Mouse (Mus musculus): ENCODE measurements around the gene Cdc42se2. TPM values are rescaled to one million over a fixed set of nuclear protein-coding genes. Genes with fewer than 3 reads are reported as not detected.

Gene Cdc42se2
- polyA plus RNA-seq, 1 experiment from 2014 or later = 56.0 TPM

- 58% methylated on average over 4 of the region's 4 CpGs for WGBS
- Histone ChIP-seq H3K9me3 (no peaks in the 10 kb centered on the region), H3K4me1 (0 out of 2 replicates have a peak, but pooled peaks cover 2% of the 10 kb centered on the region), H3K27ac (replicated peaks) (no peak overlapping the region), H3K9ac (no peak overlapping the region), H3K27me3 (replicated peaks) (peaks cover 15% of the 10 kb centered on the region; the same call in 1 of the 2 replicates), H3K4me3 (no peak overlapping the region), H3K4me2 (no peak overlapping the region), H3K36me3 (no peaks in the 10 kb centered on the region)
- no peak for ATAC-seq (ENCODE audit: extremely low read depth, insufficient number of reproducible peaks, low FRiP score, low TSS enrichment)
Observed at GRCm38 (mm10) chr11:54812314-54812713, 24.8 kb upstream of the Cdc42se2 start.

GRCm38 (mm10) chr11:54811054-54811453, 23.6 kb upstream of the Cdc42se2 start:
- H3K9me3 ChIP-seq = no peaks in the 10 kb centered on the region
- WGBS = 72% methylated on average over 3 of the region's 3 CpGs
- H3K4me1 ChIP-seq = 0 out of 2 replicates have a peak, but pooled peaks cover 2% of the 10 kb centered on the region
- no peak for ATAC-seq (ENCODE audit: extremely low read depth, insufficient number of reproducible peaks, low FRiP score, low TSS enrichment)
- H3K27ac ChIP-seq (replicated peaks) = no peak overlapping the region
- H3K9ac ChIP-seq = no peak overlapping the region
- H3K36me3 ChIP-seq = no peaks in the 10 kb centered on the region
- H3K4me2 ChIP-seq = no peak overlapping the region
- H3K4me3 ChIP-seq = no peak overlapping the region
- H3K27me3 ChIP-seq (replicated peaks) = peaks cover 15% of the 10 kb centered on the region; the same call in 1 of the 2 replicates

DNA sequence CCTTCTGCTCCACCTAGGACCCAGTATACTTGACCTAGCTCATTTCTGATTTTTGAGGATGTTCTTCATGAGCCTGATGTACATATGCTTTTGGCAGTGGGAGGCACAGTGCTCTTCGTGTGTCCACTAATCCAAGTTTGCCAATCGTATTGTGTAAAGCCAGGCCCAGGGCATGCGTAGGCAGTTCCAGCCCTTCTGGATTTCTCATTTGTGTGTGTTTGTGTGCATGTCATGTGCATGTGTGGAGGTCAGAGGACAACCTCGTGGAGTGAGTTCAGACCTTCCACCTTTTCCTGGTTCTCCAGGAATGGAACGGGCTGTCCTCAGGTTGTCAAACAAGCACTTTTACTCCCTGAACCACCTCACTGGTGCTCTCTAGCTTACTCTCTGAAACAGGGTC, 22.1 kb upstream of the Cdc42se2 start:
- no peak overlapping the region for H3K27ac ChIP-seq (replicated peaks)
- no peak overlapping the region for H3K4me2 ChIP-seq
- H3K36me3 ChIP-seq = no peaks in the 10 kb centered on the region
- ATAC-seq (ENCODE audit: extremely low read depth, insufficient number of reproducible peaks, low FRiP score, low TSS enrichment) = no peak
- H3K27me3 ChIP-seq (replicated peaks) = peaks cover 15% of the 10 kb centered on the region; the same call in 1 of the 2 replicates
- no peaks in the 10 kb centered on the region for H3K9me3 ChIP-seq
- no peak overlapping the region for H3K9ac ChIP-seq
- WGBS = 78% methylated on average over 5 of the region's 5 CpGs
- H3K4me1 ChIP-seq = 0 out of 2 replicates have a peak, but pooled peaks cover 2% of the 10 kb centered on the region
- H3K4me3 ChIP-seq = no peak overlapping the region

DNA sequence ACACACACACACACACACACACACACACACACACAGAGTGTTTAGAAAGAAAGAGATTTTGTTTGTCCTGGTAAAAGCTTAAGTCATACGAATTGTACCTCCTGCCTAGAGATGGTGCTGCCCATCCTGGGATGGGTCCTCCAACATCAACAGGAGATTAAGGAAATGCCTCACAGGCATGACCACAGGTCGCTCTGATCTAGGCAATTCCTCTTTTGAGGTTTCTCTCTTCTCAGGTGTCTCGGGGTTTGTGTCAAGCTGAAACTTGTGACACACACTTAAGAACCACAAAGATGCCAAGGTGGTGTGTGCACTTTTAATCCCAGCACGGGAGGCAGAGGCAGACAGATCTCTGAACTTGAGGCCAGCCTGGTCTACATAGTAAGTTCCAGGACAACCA, 20.7 kb upstream of the Cdc42se2 start:
- no peaks in the 10 kb centered on the region for H3K9me3 ChIP-seq
- peaks cover 15% of the 10 kb centered on the region; the same call in 1 of the 2 replicates for H3K27me3 ChIP-seq (replicated peaks)
- H3K36me3 ChIP-seq = no peaks in the 10 kb centered on the region
- no peak overlapping the region for H3K27ac ChIP-seq (replicated peaks)
- WGBS = 74% methylated on average over 4 of the region's 4 CpGs
- H3K4me2 ChIP-seq = no peak overlapping the region
- ATAC-seq (ENCODE audit: extremely low read depth, insufficient number of reproducible peaks, low FRiP score, low TSS enrichment) = no peak
- no peak overlapping the region for H3K9ac ChIP-seq
- no peaks in the 10 kb centered on the region for H3K4me1 ChIP-seq
- no peak overlapping the region for H3K4me3 ChIP-seq

DNA sequence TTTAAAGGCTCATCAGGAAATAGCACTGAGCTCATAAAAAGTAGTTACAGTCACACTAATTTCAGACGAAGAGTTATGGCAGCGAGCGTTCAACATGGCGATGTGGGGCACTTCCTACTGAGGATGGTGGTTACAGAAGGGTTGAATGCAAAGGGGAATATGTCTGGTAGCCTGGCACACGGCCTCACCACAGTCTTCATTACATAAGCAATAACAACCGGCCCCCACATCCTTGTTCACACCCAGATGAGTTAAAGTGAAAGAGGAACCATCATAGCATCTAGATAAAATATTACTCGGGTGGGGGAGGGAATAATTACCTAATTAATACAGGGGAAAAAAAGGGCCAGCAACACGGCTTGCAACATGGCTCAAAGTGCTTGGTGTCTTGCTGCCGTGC, 20.2 kb upstream of the Cdc42se2 start:
- Histone ChIP-seq H3K4me3 (no peak overlapping the region), H3K4me2 (no peak overlapping the region), H3K9ac (no peak overlapping the region), H3K4me1 (no peaks in the 10 kb centered on the region), H3K27me3 (replicated peaks) (peaks cover 15% of the 10 kb centered on the region; the same call in 1 of the 2 replicates), H3K36me3 (no peaks in the 10 kb centered on the region), H3K9me3 (no peaks in the 10 kb centered on the region), H3K27ac (replicated peaks) (no peak overlapping the region)
- no peak for ATAC-seq (ENCODE audit: extremely low read depth, insufficient number of reproducible peaks, low FRiP score, low TSS enrichment)
- 76% methylated on average over 9 of the region's 9 CpGs for WGBS

- Histone ChIP-seq H3K4me1 (no peaks in the 10 kb centered on the region), H3K4me3 (no peak overlapping the region), H3K36me3 (no peaks in the 10 kb centered on the region), H3K27me3 (replicated peaks) (peaks cover 15% of the 10 kb centered on the region; the same call in 1 of the 2 replicates), H3K9ac (no peak overlapping the region), H3K27ac (replicated peaks) (no peak overlapping the region), H3K9me3 (no peaks in the 10 kb centered on the region), H3K4me2 (no peak overlapping the region)
- 91% methylated on average over 28 of the region's 28 CpGs for WGBS
- ATAC-seq (ENCODE audit: extremely low read depth, insufficient number of reproducible peaks, low FRiP score, low TSS enrichment) = no peak
Observed at GRCm38 (mm10) chr11:54806891-54807290, 19.4 kb upstream of the Cdc42se2 start.

- 72% methylated on average over 4 of the region's 4 CpGs for WGBS
- H3K27me3 ChIP-seq (replicated peaks) = peaks cover 8% of the 10 kb centered on the region; the same call in 1 of the 2 replicates
- no peaks in the 10 kb centered on the region for H3K36me3 ChIP-seq
- H3K9me3 ChIP-seq = no peaks in the 10 kb centered on the region
- no peaks in the 10 kb centered on the region for H3K4me1 ChIP-seq
- H3K4me3 ChIP-seq = no peak overlapping the region
- no peak overlapping the region for H3K27ac ChIP-seq (replicated peaks)
- no peak overlapping the region for H3K9ac ChIP-seq
- no peak overlapping the region for H3K4me2 ChIP-seq
- ATAC-seq (ENCODE audit: extremely low read depth, insufficient number of reproducible peaks, low FRiP score, low TSS enrichment) = no peak
Observed at GRCm38 (mm10) chr11:54805196-54805595, 17.7 kb upstream of the Cdc42se2 start.

DNA sequence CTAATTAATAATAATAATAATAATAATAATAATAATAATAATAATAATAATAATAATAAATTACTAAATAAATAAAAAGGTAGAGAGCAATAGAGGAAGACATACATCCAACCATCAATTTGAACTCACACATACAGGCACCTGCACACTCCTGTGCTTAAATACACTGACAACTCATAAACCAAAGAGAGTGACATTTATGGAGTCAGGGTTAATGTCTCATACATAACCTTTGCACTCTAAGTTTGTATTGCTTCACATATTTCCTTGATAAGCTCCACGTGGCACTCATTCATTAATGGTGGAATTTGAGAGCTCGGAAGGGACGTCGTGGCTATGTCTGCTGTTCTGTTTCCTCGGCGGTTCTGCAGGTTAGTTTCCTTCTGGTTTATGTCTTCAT, 15.1 kb upstream of the Cdc42se2 start:
- Histone ChIP-seq H3K4me2 (no peak overlapping the region), H3K27me3 (replicated peaks) (no peaks in the 10 kb centered on the region), H3K9ac (no peak overlapping the region), H3K4me3 (no peak overlapping the region), H3K4me1 (no peaks in the 10 kb centered on the region), H3K9me3 (no peaks in the 10 kb centered on the region), H3K36me3 (no peaks in the 10 kb centered on the region), H3K27ac (replicated peaks) (no peak overlapping the region)
- no peak for ATAC-seq (ENCODE audit: extremely low read depth, insufficient number of reproducible peaks, low FRiP score, low TSS enrichment)
- WGBS = 50% methylated on average over 6 of the region's 6 CpGs

GRCm38 (mm10) chr11:54801791-54802558, 14.5 kb upstream of the Cdc42se2 start:
- Histone ChIP-seq H3K27me3 (replicated peaks) (no peaks in the 10 kb centered on the region), H3K4me1 (no peaks in the 10 kb centered on the region), H3K9ac (no peak overlapping the region), H3K4me3 (no peak overlapping the region), H3K4me2 (no peak overlapping the region), H3K27ac (replicated peaks) (no peak overlapping the region), H3K9me3 (no peaks in the 10 kb centered on the region), H3K36me3 (no peaks in the 10 kb centered on the region)
- WGBS = 62% methylated on average over 6 of the region's 6 CpGs
- no peak for ATAC-seq (ENCODE audit: extremely low read depth, insufficient number of reproducible peaks, low FRiP score, low TSS enrichment)

DNA sequence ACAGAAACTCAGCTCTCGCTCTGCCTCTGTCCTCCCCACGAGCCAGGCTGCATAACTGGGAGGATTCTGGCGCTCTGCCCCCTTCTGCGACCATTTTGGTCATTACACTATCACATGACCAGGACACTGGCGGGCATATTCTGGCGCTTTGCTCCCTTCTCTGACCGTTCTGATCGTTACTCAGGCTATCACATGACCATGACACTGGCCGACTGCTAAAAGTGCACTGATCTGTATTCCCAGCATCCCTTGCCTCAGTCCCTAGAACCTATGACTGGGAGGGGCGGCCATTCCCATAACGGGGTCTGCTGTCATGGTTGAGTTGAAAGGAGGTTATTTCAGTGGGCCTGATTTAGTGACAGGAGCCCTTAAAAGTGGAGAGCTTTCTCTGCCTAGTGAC, 9.1 kb upstream of the Cdc42se2 start:
- ATAC-seq (ENCODE audit: extremely low read depth, insufficient number of reproducible peaks, low FRiP score, low TSS enrichment) = no peak
- no peak overlapping the region for H3K4me3 ChIP-seq
- H3K27ac ChIP-seq (replicated peaks) = no peak overlapping the region
- H3K9ac ChIP-seq = no peak overlapping the region
- no peaks in the 10 kb centered on the region for H3K9me3 ChIP-seq
- H3K36me3 ChIP-seq = no peaks in the 10 kb centered on the region
- no peaks in the 10 kb centered on the region for H3K4me1 ChIP-seq
- no peaks in the 10 kb centered on the region for H3K27me3 ChIP-seq (replicated peaks)
- WGBS = 76% methylated on average over 11 of the region's 11 CpGs
- no peak overlapping the region for H3K4me2 ChIP-seq

GRCm38 (mm10) chr11:54794678-54795077, 7.2 kb upstream of the Cdc42se2 start:
- ATAC-seq (ENCODE audit: extremely low read depth, insufficient number of reproducible peaks, low FRiP score, low TSS enrichment) = no peak
- no peaks in the 10 kb centered on the region for H3K27me3 ChIP-seq (replicated peaks)

GRCm38 (mm10) chr11:54793173-54793572, 5.7 kb upstream of the Cdc42se2 start:
- H3K4me1 ChIP-seq = no peaks in the 10 kb centered on the region
- no peak overlapping the region for H3K4me3 ChIP-seq
- H3K9me3 ChIP-seq = no peaks in the 10 kb centered on the region
- ATAC-seq (ENCODE audit: extremely low read depth, insufficient number of reproducible peaks, low FRiP score, low TSS enrichment) = no peak
- H3K4me2 ChIP-seq = no peak overlapping the region
- no peaks in the 10 kb centered on the region for H3K27me3 ChIP-seq (replicated peaks)
- no peak overlapping the region for H3K9ac ChIP-seq
- no peaks in the 10 kb centered on the region for H3K36me3 ChIP-seq
- 70% methylated on average over 1 of the region's 1 CpGs for WGBS
- no peak overlapping the region for H3K27ac ChIP-seq (replicated peaks)

More at GRCm38 (mm10) chr11:54794678-54795077, 7.2 kb upstream of the Cdc42se2 start:
- no peaks in the 10 kb centered on the region for H3K9me3 ChIP-seq
- 82% methylated on average over 3 of the region's 3 CpGs for WGBS
- no peaks in the 10 kb centered on the region for H3K36me3 ChIP-seq
- no peaks in the 10 kb centered on the region for H3K4me1 ChIP-seq
- no peak overlapping the region for H3K27ac ChIP-seq (replicated peaks)
- no peak overlapping the region for H3K9ac ChIP-seq
- no peak overlapping the region for H3K4me2 ChIP-seq
- H3K4me3 ChIP-seq = no peak overlapping the region
